ENCODE assay signal across 9 mouse cellular contexts in the genomic region with DNA sequence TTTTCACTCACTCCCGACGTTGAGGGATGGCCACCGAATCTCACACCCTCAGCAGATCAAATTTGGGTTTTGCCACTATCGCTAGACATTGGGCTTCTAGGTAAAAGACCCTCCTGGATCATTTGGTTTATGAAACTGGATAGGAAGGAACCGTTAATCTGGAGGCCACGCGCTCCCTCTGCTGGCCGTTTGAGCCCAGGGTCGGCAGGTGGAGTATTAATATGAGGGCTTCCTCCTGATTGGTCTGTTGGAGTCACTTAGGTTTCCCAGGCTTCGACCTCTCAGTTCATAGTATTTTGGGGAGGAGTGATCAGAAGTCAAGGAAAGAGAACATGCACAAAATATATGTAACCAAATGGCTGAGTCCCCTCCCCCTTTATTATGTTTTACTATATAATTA. TPM values are rescaled to one million over a fixed set of nuclear protein-coding genes. Genes with fewer than 3 reads are reported as not detected.
A peak's percentile ranks its signal among the peaks of the same experiment; 100 is the strongest.
DNase-seq lines count a peak whose midpoint lies in the region; ATAC-seq and TF ChIP-seq lines count a peak whose summit lies in the region.
"Had no signal": no experiment of that assay in that cellular context is flagged by ENCODE, and none has a peak within 500 bp of the region (broad histone marks: within the 10 kb centered on the region; RNA-seq: fewer than 3 reads in every experiment).

No protein-coding gene starts in this region.

- no peak overlapping the region for H3K4me2 ChIP-seq in intestine, embryonic 14.5 days (ENCODE audit: low read length)
- no peak overlapping the region for H3K4me2 ChIP-seq in intestine, embryonic 15.5 days (replicated peaks)
- no peak overlapping the region for H3K4me2 ChIP-seq in midbrain, embryonic 13.5 days (replicated peaks)
- H3K4me2 ChIP-seq: neural tube, embryonic 12.5 days had no signal

- peak; percentile 52 for TF ChIP-seq CTCF in E14TG2a.4 (conservative IDR thresholded peaks at IDR 0.05; ENCODE audit: low read length)

- 42% methylated on average over 10 of the region's 10 CpGs for WGBS in intestine, embryonic 14.5 days
- WGBS in intestine, embryonic 15.5 days: 38% methylated on average over 10 of the region's 10 CpGs
- WGBS in midbrain, embryonic 13.5 days: 51% methylated on average over 10 of the region's 10 CpGs

- no peak overlapping the region for H3K27ac ChIP-seq in intestine, embryonic 14.5 days (ENCODE audit: low read depth)
- no peak overlapping the region for H3K27ac ChIP-seq in intestine, embryonic 15.5 days
- H3K27ac ChIP-seq in midbrain, embryonic 13.5 days: no peak overlapping the region
- H3K27ac ChIP-seq: neural tube, embryonic 12.5 days had no signal

- H3K4me1 ChIP-seq in intestine, embryonic 14.5 days (replicated peaks; ENCODE audit: control insufficient read depth, insufficient read depth, low read length): no peaks in the 10 kb centered on the region
- no peaks in the 10 kb centered on the region for H3K4me1 ChIP-seq in intestine, embryonic 15.5 days (replicated peaks)
- H3K4me1 ChIP-seq in E14TG2a.4 (replicated peaks; ENCODE audit: low read depth, low read length): no peaks in the 10 kb centered on the region
- no peaks in the 10 kb centered on the region for H3K4me1 ChIP-seq in midbrain, embryonic 13.5 days (replicated peaks)
- H3K4me1 ChIP-seq: neural tube, embryonic 12.5 days had no signal

- no peak overlapping the region for H3K4me3 ChIP-seq in intestine, embryonic 14.5 days (ENCODE audit: low read depth, low read length)
- no peak overlapping the region for H3K4me3 ChIP-seq in intestine, embryonic 15.5 days (replicated peaks)
- H3K4me3 ChIP-seq in E14TG2a.4 (replicated peaks; ENCODE audit: low read length): no peak overlapping the region
- H3K4me3 ChIP-seq in midbrain, embryonic 13.5 days (replicated peaks): no peak overlapping the region
- H3K4me3 ChIP-seq: neural tube, embryonic 12.5 days had no signal

- H3K36me3 ChIP-seq in intestine, embryonic 14.5 days (ENCODE audit: control insufficient read depth, insufficient read depth, low read length): no peaks in the 10 kb centered on the region
- no peaks in the 10 kb centered on the region for H3K36me3 ChIP-seq in intestine, embryonic 15.5 days
- no peaks in the 10 kb centered on the region for H3K36me3 ChIP-seq in E14TG2a.4 (ENCODE audit: insufficient read depth, low read length)
- H3K36me3 ChIP-seq in midbrain, embryonic 13.5 days: no peaks in the 10 kb centered on the region
- H3K36me3 ChIP-seq: neural tube, embryonic 12.5 days had no signal

- no peak overlapping the region for H3K9ac ChIP-seq in intestine, embryonic 14.5 days (ENCODE audit: low read length)
- H3K9ac ChIP-seq in intestine, embryonic 15.5 days: no peak overlapping the region
- no peak overlapping the region for H3K9ac ChIP-seq in midbrain, embryonic 13.5 days (replicated peaks)
- H3K9ac ChIP-seq: neural tube, embryonic 12.5 days had no signal

- no peaks in the 10 kb centered on the region for H3K9me3 ChIP-seq in intestine, embryonic 14.5 days (ENCODE audit: control insufficient read depth, low read length)
- no peaks in the 10 kb centered on the region for H3K9me3 ChIP-seq in intestine, embryonic 15.5 days
- H3K9me3 ChIP-seq in E14TG2a.4 (ENCODE audit: low read length): no peaks in the 10 kb centered on the region
- no peaks in the 10 kb centered on the region for H3K9me3 ChIP-seq in midbrain, embryonic 13.5 days
- H3K9me3 ChIP-seq: neural tube, embryonic 12.5 days had no signal

- H3K27me3 ChIP-seq in intestine, embryonic 14.5 days (replicated peaks; ENCODE audit: control insufficient read depth, insufficient read depth, low read length): no peaks in the 10 kb centered on the region
- no peaks in the 10 kb centered on the region for H3K27me3 ChIP-seq in intestine, embryonic 15.5 days (replicated peaks)
- no peaks in the 10 kb centered on the region for H3K27me3 ChIP-seq in E14TG2a.4 (ENCODE audit: insufficient read depth, low read length)
- H3K27me3 ChIP-seq in midbrain, embryonic 13.5 days: no peaks in the 10 kb centered on the region
- H3K27me3 ChIP-seq: neural tube, embryonic 12.5 days had no signal

- 0 out of 2 replicates have a peak, but pooled peaks have one; percentile 54 for ATAC-seq in intestine, embryonic 14.5 days (replicated peaks; ENCODE audit: low FRiP score, low TSS enrichment, low read depth)
- no peak for ATAC-seq in intestine, embryonic 15.5 days
- ATAC-seq in midbrain, embryonic 13.5 days: 0 out of 2 replicates have a peak, but pooled peaks have one; percentile 28

- DNase-seq in intestine, embryonic 14.5 days (ENCODE audit: low spot score): peak; percentile 69
- peak; percentile 49 for DNase-seq in brain, adult 2 months (ENCODE audit: low read depth, low spot score)
- peak; percentile 26 for DNase-seq in forelimb bud, embryonic 11.5 days (ENCODE audit: low read depth, low spot score)
- DNase-seq in layer of hippocampus, adult 9-11 months: peak; percentile 36
- DNase-seq in yolk sac, embryonic 10.5 days (ENCODE audit: low spot score): no peak

RNA-seq across cellular contexts. Expression of a gene that starts 2.5 kb away (rescaled TPM):
- 9.9 and 12.4 TPM in 2 replicates for polyA plus RNA-seq in intestine, embryonic 14.5 days (2014; fragmentation: Nextera tagmentation; extraction: Ambion mirVana)
- polyA plus RNA-seq in intestine, embryonic 15.5 days (2015; fragmentation: Nextera tagmentation; extraction: Ambion mirVana): 6.0 and 6.9 TPM in 2 replicates
- polyA plus RNA-seq in midbrain, embryonic 13.5 days (2015; fragmentation: Nextera tagmentation; extraction: Ambion mirVana): 28.1 and 34.6 TPM in 2 replicates

RNA-seq across cellular contexts. Expression of a gene that starts 34.0 kb away (rescaled TPM):
- polyA plus RNA-seq in intestine, embryonic 14.5 days (2014; fragmentation: Nextera tagmentation; extraction: Ambion mirVana): 13.6 and 14.5 TPM in 2 replicates
- 17.0 and 19.9 TPM in 2 replicates for polyA plus RNA-seq in intestine, embryonic 15.5 days (2015; fragmentation: Nextera tagmentation; extraction: Ambion mirVana)
- polyA plus RNA-seq in midbrain, embryonic 13.5 days (2015; fragmentation: Nextera tagmentation; extraction: Ambion mirVana): 11.4 and 12.5 TPM in 2 replicates
